Mouse (Mus musculus) megakaryocyte, embryonic 14.5 days (primary cell): ENCODE results near the gene Lcn11.

Experiments
- FLI1 ChIP-seq: IDR thresholded peaks from 2 replicates; pipeline ENCODE4 v1.6.1; 2012; ENCODE audit warnings: low read length, inconsistent platforms, mixed read lengths
- GATA1 ChIP-seq: IDR thresholded peaks from 3 replicates; pipeline ENCODE4 v1.6.1; 2012; ENCODE audit warnings: mixed read lengths, low read length, inconsistent platforms, borderline replicate concordance

- TF ChIP-seq GATA1 (no peak), FLI1 (no peak)
Observed at GRCm38 (mm10) chr2:25789092-25789491, 12.3 kb downstream of the Lcn11 start.
